Mouse (Mus musculus) neural tube, embryonic 13.5 days (tissue): ENCODE measurements around the gene Add2. TPM values are rescaled to one million over a fixed set of nuclear protein-coding genes. Genes with fewer than 3 reads are reported as not detected.

Experiments
- ATAC-seq: fragments of 200-750 bp; cut with Nextera tagmentation; 2 replicates; pipeline ENCODE4 v1.8.0; 2017; ENCODE audit warnings: low read depth, mild to moderate bottlenecking, moderate TSS enrichment, moderate library complexity
- H3K27ac ChIP-seq: fragments of 300-500 bp; sonication (generic); replicated peaks from 2 replicates; pipeline ENCODE4 v1.5.1; 2015; ENCODE audit warnings: moderate library complexity, mild to moderate bottlenecking, inconsistent platforms
- H3K27me3 ChIP-seq: fragments of 300-500 bp; sonication (generic); 2 replicates; pipeline ENCODE4 v1.6.1; 2015; ENCODE audit warnings: mild to moderate bottlenecking, inconsistent platforms
- H3K36me3 ChIP-seq: fragments of 300-500 bp; sonication (generic); 2 replicates; pipeline ENCODE4 v1.6.1; 2015; ENCODE audit warnings: mild to moderate bottlenecking, inconsistent platforms
- H3K4me1 ChIP-seq: fragments of 300-500 bp; sonication (generic); replicated peaks from 2 replicates; pipeline ENCODE4 v1.6.1; 2015; ENCODE audit warnings: inconsistent platforms
- H3K4me2 ChIP-seq: fragments of 300-500 bp; sonication (generic); 2 replicates; pipeline ENCODE4 v1.6.1; 2015; ENCODE audit warnings: inconsistent platforms, mild to moderate bottlenecking, moderate library complexity
- H3K4me3 ChIP-seq: fragments of 300-500 bp; sonication (generic); 2 replicates; pipeline ENCODE4 v1.5.1; 2015; ENCODE audit warnings: mild to moderate bottlenecking, inconsistent platforms
- H3K9ac ChIP-seq: fragments of 300-500 bp; sonication (generic); 2 replicates; pipeline ENCODE4 v1.6.1; 2015; ENCODE audit warnings: moderate library complexity, mild to moderate bottlenecking, inconsistent platforms
- H3K9me3 ChIP-seq: fragments of 300-500 bp; sonication (generic); 2 replicates; pipeline ENCODE4 v1.6.1; 2016; ENCODE audit warnings: inconsistent platforms
- WGBS: fragments of 180-500 bp; shearing (Covaris S2); methylation state at CpG from one replicate; pipeline ENCODE4 v1.1.7; 2015; 5-methylcytosine and 5-hydroxymethylcytosine counted together
- polyA plus RNA-seq: library from polyadenylated mRNA; unstranded; fragments of >200 nt; fragmentation: Nextera tagmentation; extraction: Ambion mirVana; gene quantifications from 2 replicates; pipeline ENCODE4 v1.2.1, GENCODE M21; 2015

Gene Add2
- polyA plus RNA-seq, 1 experiment from 2014 or later = 148 TPM

GRCm38 (mm10) chr6:86019415-86020237, 8.9 kb upstream of the Add2 start:
- Histone ChIP-seq H3K9me3 (0 out of 2 replicates have a peak, but pooled peaks cover 4% of the 10 kb centered on the region), H3K36me3 (no peaks in the 10 kb centered on the region), H3K4me3 (no peak overlapping the region), H3K9ac (no peak overlapping the region), H3K27ac (no peak overlapping the region), H3K4me1 (no peaks in the 10 kb centered on the region), H3K4me2 (no peak overlapping the region), H3K27me3 (no peaks in the 10 kb centered on the region)
- no peak for ATAC-seq
- WGBS = 53% methylated on average over 4 of the region's 4 CpGs

DNA sequence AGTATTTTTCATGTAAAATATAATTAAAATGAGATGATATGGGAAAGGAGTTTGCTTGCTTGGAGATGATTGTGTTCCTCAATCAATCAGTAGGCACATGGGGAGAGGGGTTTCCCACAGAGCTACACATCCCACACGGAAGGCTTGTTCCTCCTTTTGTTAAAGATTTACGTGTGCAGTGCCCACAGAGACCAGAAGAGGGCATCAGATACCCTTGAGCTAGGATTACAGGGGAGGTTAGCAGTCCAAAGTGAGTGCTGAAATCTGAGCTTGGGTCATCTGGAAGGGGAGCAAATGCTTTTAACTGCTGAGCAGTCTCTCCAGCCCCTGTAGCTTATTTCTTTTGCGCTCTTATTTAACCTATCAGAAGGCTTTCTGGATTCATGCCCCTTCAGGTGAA, 7.5 kb upstream of the Add2 start:
- Histone ChIP-seq H3K4me1 (no peaks in the 10 kb centered on the region), H3K36me3 (no peaks in the 10 kb centered on the region), H3K27me3 (no peaks in the 10 kb centered on the region), H3K9me3 (0 out of 2 replicates have a peak, but pooled peaks cover 4% of the 10 kb centered on the region), H3K4me2 (no peak overlapping the region), H3K27ac (no peak overlapping the region), H3K9ac (no peak overlapping the region), H3K4me3 (no peak overlapping the region)
- 31% methylated on average over 3 of the region's 3 CpGs for WGBS
- ATAC-seq = no peak

GRCm38 (mm10) chr6:86026632-86027292, 1.7 kb upstream of the Add2 start:
- Histone ChIP-seq H3K27ac (no peak overlapping the region), H3K4me1 (peaks cover 33% of the 10 kb centered on the region), H3K4me3 (no peak overlapping the region), H3K9ac (no peak overlapping the region), H3K27me3 (no peaks in the 10 kb centered on the region), H3K4me2 (no peak overlapping the region), H3K9me3 (no peaks in the 10 kb centered on the region), H3K36me3 (no peaks in the 10 kb centered on the region)
- 91% methylated on average over 8 of the region's 8 CpGs for WGBS
- no peak for ATAC-seq

GRCm38 (mm10) chr6:86028150-86028549, 331 bp upstream of the Add2 start:
- Histone ChIP-seq H3K9me3 (no peaks in the 10 kb centered on the region), H3K4me3 (peak overlapping the region; percentile 80), H3K9ac (peak overlapping the region; percentile 92), H3K4me2 (peak overlapping the region; percentile 73), H3K4me1 (peaks cover 46% of the 10 kb centered on the region), H3K36me3 (no peaks in the 10 kb centered on the region), H3K27ac (peak overlapping the region; percentile 97), H3K27me3 (no peaks in the 10 kb centered on the region)
- peak; percentile 52; the same call in 1 of the 2 replicates for ATAC-seq
- 48% methylated on average over 2 of the region's 2 CpGs for WGBS

GRCm38 (mm10) chr6:86029323-86029713, 837 bp downstream of the Add2 start:
- Histone ChIP-seq H3K9ac (peak overlapping the region; percentile 92), H3K4me1 (peaks cover 53% of the 10 kb centered on the region), H3K4me2 (peak overlapping the region; percentile 73), H3K36me3 (no peaks in the 10 kb centered on the region), H3K27me3 (no peaks in the 10 kb centered on the region), H3K4me3 (peak overlapping the region; percentile 80), H3K27ac (peak overlapping the region; percentile 97), H3K9me3 (no peaks in the 10 kb centered on the region)
- ATAC-seq = peak; percentile 33
- 9% methylated on average over 6 of the region's 6 CpGs for whole genome bisulfite sequencing

DNA sequence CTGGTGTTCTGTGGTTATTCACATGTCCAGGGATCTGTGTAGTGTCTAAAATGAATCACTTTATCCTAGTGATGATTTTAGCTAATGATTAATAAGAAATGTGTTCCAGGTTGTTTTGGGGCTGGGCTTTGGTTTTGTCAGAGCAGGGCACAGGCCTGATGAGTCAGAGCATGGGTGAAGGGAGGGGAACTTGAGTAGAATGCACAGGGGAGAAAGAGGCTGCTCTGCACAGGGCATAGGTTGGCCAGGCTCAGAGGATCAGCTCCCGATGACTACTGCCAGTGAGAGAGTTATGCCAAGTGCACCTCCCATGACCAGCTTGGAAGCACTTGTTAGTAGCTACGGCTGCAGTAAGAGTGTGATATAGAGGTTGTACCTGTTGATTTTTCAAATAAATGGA, 3.0 kb downstream of the Add2 start:
- Histone ChIP-seq H3K9me3 (no peaks in the 10 kb centered on the region), H3K27ac (no peak overlapping the region), H3K9ac (peak overlapping the region; percentile 92), H3K4me3 (peak overlapping the region; percentile 80), H3K4me2 (peak overlapping the region; percentile 73), H3K36me3 (no peaks in the 10 kb centered on the region), H3K27me3 (no peaks in the 10 kb centered on the region), H3K4me1 (peaks cover 53% of the 10 kb centered on the region)
- no peak for ATAC-seq
- WGBS = 73% methylated on average over 2 of the region's 2 CpGs

DNA sequence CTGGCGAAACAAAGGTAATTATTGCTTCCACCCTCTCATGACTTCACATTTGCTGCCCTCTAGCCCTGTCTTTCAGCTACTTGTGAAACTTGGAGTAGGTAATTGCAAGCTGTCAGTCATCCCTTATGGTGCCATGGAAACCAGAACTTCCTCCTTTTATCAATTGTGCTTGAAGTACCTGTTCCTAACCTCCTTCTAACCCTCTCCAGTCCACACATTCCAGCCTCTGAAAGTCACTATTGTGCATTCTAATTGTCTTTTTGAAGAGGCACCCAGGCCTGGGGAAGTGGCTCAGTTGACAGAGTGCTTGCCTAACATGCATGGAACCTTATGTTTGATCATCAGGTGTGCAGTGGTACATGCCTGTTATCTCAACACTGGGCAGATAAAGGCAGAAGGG, 5.2 kb downstream of the Add2 start:
- Histone ChIP-seq H3K9ac (no peak overlapping the region), H3K4me1 (peaks cover 54% of the 10 kb centered on the region), H3K36me3 (no peaks in the 10 kb centered on the region), H3K4me3 (no peak overlapping the region), H3K9me3 (no peaks in the 10 kb centered on the region), H3K27ac (no peak overlapping the region), H3K4me2 (no peak overlapping the region), H3K27me3 (no peaks in the 10 kb centered on the region)
- no peak for ATAC-seq
- 94% methylated on average over 1 of the region's 1 CpGs for WGBS

DNA sequence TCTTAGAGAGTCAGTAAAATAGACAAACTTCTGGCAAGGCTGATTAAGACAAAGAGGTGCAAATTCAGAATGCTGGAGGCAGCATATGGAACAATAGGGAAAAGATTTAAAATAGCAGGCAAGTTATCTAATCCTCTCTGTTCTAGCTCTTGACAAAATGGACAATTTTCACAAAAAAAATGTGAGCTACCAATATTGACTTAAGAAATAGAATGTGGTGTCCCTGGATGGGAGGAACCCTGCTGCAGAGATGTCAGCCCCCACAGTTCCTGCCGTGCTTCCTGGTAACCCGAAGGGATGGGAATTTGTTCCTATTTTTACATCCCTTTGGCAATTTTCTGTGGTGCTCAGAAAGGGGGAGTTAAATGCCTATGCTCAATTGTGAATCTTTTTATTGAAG, 10.4 kb downstream of the Add2 start:
- H3K4me2 ChIP-seq = no peak overlapping the region
- H3K4me3 ChIP-seq = no peak overlapping the region
- no peak overlapping the region for H3K9ac ChIP-seq
- H3K9me3 ChIP-seq = no peaks in the 10 kb centered on the region
- WGBS = 70% methylated on average over 2 of the region's 2 CpGs
- H3K36me3 ChIP-seq = peaks cover 3% of the 10 kb centered on the region; the same call in 1 of the 2 replicates
- ATAC-seq = no peak
- H3K27me3 ChIP-seq = no peaks in the 10 kb centered on the region
- H3K4me1 ChIP-seq = peaks cover 35% of the 10 kb centered on the region
- 0 out of 2 replicates have a peak overlapping the region, but pooled peaks have one; percentile 28 for H3K27ac ChIP-seq

- 71% methylated on average over 1 of the region's 1 CpGs for WGBS
- ATAC-seq = no peak
- Histone ChIP-seq H3K9me3 (no peaks in the 10 kb centered on the region), H3K4me1 (peaks cover 36% of the 10 kb centered on the region), H3K36me3 (peaks cover 3% of the 10 kb centered on the region; the same call in 1 of the 2 replicates), H3K4me2 (no peak overlapping the region), H3K9ac (no peak overlapping the region), H3K27me3 (no peaks in the 10 kb centered on the region), H3K27ac (no peak overlapping the region), H3K4me3 (no peak overlapping the region)
These were observed 11.7 kb downstream of the Add2 start for GRCm38 (mm10) chr6:86040140-86040539.

- no peak overlapping the region for H3K9ac ChIP-seq
- peaks cover 3% of the 10 kb centered on the region; the same call in 1 of the 2 replicates for H3K36me3 ChIP-seq
- H3K4me3 ChIP-seq = no peak overlapping the region
- no peak for ATAC-seq
- no peaks in the 10 kb centered on the region for H3K9me3 ChIP-seq
- H3K4me2 ChIP-seq = no peak overlapping the region
- 86% methylated on average over 11 of the region's 11 CpGs for WGBS
- H3K4me1 ChIP-seq = peaks cover 65% of the 10 kb centered on the region
- no peaks in the 10 kb centered on the region for H3K27me3 ChIP-seq
- peak overlapping the region; percentile 1; the same call in 1 of the 2 replicates for H3K27ac ChIP-seq
These were observed 19.0 kb downstream of the Add2 start for GRCm38 (mm10) chr6:86047510-86047909.

- H3K27ac ChIP-seq = no peak overlapping the region; the same call in 1 of the 2 replicates
- no peaks in the 10 kb centered on the region for H3K36me3 ChIP-seq
- peaks cover 73% of the 10 kb centered on the region for H3K4me1 ChIP-seq
- H3K9me3 ChIP-seq = no peaks in the 10 kb centered on the region
- no peak overlapping the region for H3K4me3 ChIP-seq
- WGBS = 76% methylated on average over 5 of the region's 5 CpGs
- no peaks in the 10 kb centered on the region for H3K27me3 ChIP-seq
- no peak overlapping the region for H3K4me2 ChIP-seq
- no peak for ATAC-seq
- H3K9ac ChIP-seq = no peak overlapping the region
These were observed 20.0 kb downstream of the Add2 start for GRCm38 (mm10) chr6:86048509-86048908.

GRCm38 (mm10) chr6:86050586-86051268, 22.2 kb downstream of the Add2 start:
- Histone ChIP-seq H3K9ac (peak overlapping the region; percentile 28; the same call in 1 of the 2 replicates), H3K4me1 (peaks cover 85% of the 10 kb centered on the region), H3K4me3 (no peak overlapping the region), H3K4me2 (no peak overlapping the region), H3K9me3 (no peaks in the 10 kb centered on the region), H3K36me3 (no peaks in the 10 kb centered on the region), H3K27me3 (no peaks in the 10 kb centered on the region), H3K27ac (peak overlapping the region; percentile 98)
- no peak for ATAC-seq
- WGBS = 39% methylated on average over 6 of the region's 6 CpGs
